Mouse (Mus musculus): Measurements from ENCODE around the gene Zfp534. TPM values are rescaled to one million over a fixed set of nuclear protein-coding genes. Genes with fewer than 3 reads are reported as not detected.
"Not testable (repeated sequence)": the region's sequence is repeated elsewhere in the genome, so short reads cannot be mapped to it uniquely, and the experiment has no call there.

Zfp534 gene
- polyA plus RNA-seq (2012; rRNA removed), result not detected in 2 replicates

DNA sequence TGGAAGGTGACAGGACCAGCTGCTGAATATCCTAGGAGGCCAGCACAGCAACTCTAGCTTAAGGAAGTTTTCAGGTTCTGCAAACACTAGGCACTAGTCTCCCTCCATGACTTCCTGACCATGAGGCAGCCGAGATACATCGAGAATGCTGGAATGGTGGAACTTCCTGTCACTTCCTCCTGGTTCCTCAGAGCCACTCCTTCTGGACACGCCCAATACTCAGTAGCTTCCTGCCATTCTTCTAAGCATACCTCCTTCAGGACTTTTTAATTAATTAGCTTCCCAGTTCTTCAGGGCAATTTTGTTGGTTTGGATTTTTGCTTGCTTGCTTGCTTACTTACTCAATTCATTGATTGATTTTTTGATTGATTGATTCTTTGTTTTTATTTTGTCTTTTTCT is at the start of gene Zfp534:
Gene Zfp534, minus strand, starts transcription at position 101 of the 400 bp plus-strand sequence.
- not testable (repeated sequence) for H3K36me3 ChIP-seq (ENCODE audit: control insufficient read depth, insufficient read depth, low read length); H3K4me1 ChIP-seq (ENCODE audit: control insufficient read depth, insufficient read depth, insufficient read length, low read length); H3K27ac ChIP-seq (ENCODE audit: insufficient read depth, low read depth, low read length); H3K4me3 ChIP-seq (ENCODE audit: low read depth, low read length); H3K27me3 ChIP-seq (ENCODE audit: control insufficient read depth, insufficient read depth, low read length)
- 69% methylated on average over 3 of the region's 3 CpGs for WGBS

GRCm38 (mm10) chr4:147746255-147746654 is 43.9 kb upstream of the Zfp534 start:
- H3K4me3 ChIP-seq (ENCODE audit: low read depth, low read length); H3K27me3 ChIP-seq (ENCODE audit: control insufficient read depth, insufficient read depth, low read length); H3K27ac ChIP-seq (ENCODE audit: insufficient read depth, low read depth, low read length); H3K4me1 ChIP-seq (ENCODE audit: control insufficient read depth, insufficient read depth, insufficient read length, low read length); H3K36me3 ChIP-seq (ENCODE audit: control insufficient read depth, insufficient read depth, low read length): not testable (repeated sequence)
- 93% methylated on average over 14 of the region's 15 CpGs for WGBS

DNA sequence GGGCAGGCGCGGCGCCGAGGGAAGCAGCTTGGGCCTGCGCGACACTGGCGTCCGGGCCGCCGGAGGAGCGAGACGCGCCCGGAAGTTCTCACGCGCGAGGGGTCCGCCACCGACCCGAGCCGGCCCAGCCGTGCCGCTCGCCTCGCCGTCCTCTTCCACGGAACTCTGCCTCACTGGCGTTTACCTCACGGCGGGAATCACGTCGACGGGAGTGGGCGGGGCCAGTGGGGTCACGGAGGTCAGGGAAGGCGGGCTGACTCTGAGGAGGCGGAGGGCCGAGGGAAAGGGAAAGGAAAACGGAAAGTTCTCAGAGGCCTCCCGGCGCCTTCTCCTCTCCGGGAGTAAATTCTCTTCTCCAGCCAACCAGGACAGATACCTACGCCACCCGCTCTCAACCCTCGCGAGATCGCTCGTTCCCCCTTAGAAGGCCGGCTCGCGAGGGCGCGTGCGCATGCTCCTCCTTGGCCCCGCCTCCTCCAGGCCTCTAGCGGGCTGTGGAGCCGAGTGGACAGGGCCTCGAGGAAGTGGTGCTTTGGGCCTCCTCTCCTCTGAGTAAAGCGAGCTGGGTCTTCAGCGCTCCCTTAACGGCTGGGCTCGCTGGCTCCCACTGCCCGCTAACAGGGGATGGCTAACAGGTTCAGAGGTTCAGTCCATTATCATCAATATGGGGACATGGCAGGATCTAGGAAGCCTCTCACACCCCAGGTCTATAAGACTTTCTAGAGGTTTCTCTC is 36.5 kb upstream of the Zfp534 start:
- not testable (repeated sequence) for H3K36me3 ChIP-seq (ENCODE audit: control insufficient read depth, insufficient read depth, low read length); H3K4me1 ChIP-seq (ENCODE audit: control insufficient read depth, insufficient read depth, insufficient read length, low read length); H3K27ac ChIP-seq (ENCODE audit: insufficient read depth, low read depth, low read length); H3K27me3 ChIP-seq (ENCODE audit: control insufficient read depth, insufficient read depth, low read length)
- WGBS, result 40% methylated on average over 63 of the region's 63 CpGs
- H3K4me3 ChIP-seq (ENCODE audit: low read depth, low read length), result peak overlapping the region; percentile 55

- H3K27ac ChIP-seq (ENCODE audit: insufficient read depth, low read depth, low read length); H3K4me1 ChIP-seq (ENCODE audit: control insufficient read depth, insufficient read depth, insufficient read length, low read length); H3K36me3 ChIP-seq (ENCODE audit: control insufficient read depth, insufficient read depth, low read length); H3K27me3 ChIP-seq (ENCODE audit: control insufficient read depth, insufficient read depth, low read length); H3K4me3 ChIP-seq (ENCODE audit: low read depth, low read length): not testable (repeated sequence)
- 88% methylated on average over 5 of the region's 5 CpGs for WGBS
These were observed 47.1 kb downstream of the Zfp534 start for GRCm38 (mm10) chr4:147655245-147655644.

GRCm38 (mm10) chr4:147647407-147647806 is 54.9 kb downstream of the Zfp534 start:
- no CpG with 5 or more reads among the region's 3 CpGs for whole genome bisulfite sequencing
- H3K36me3 ChIP-seq (ENCODE audit: control insufficient read depth, insufficient read depth, low read length); H3K27ac ChIP-seq (ENCODE audit: insufficient read depth, low read depth, low read length); H3K4me3 ChIP-seq (ENCODE audit: low read depth, low read length); H3K4me1 ChIP-seq (ENCODE audit: control insufficient read depth, insufficient read depth, insufficient read length, low read length); H3K27me3 ChIP-seq (ENCODE audit: control insufficient read depth, insufficient read depth, low read length): not testable (repeated sequence)

GRCm38 (mm10) chr4:147642413-147642812 is 59.9 kb downstream of the Zfp534 start, which contains the start of gene Zfp979:
TSS of gene Zfp979 (minus strand) at chr4:147642513.
- not testable (repeated sequence) for H3K27me3 ChIP-seq (ENCODE audit: control insufficient read depth, insufficient read depth, low read length); H3K4me3 ChIP-seq (ENCODE audit: low read depth, low read length); H3K27ac ChIP-seq (ENCODE audit: insufficient read depth, low read depth, low read length); H3K36me3 ChIP-seq (ENCODE audit: control insufficient read depth, insufficient read depth, low read length); H3K4me1 ChIP-seq (ENCODE audit: control insufficient read depth, insufficient read depth, insufficient read length, low read length)
- WGBS, result no CpG with 5 or more reads among the region's 6 CpGs

GRCm38 (mm10) chr4:147641932-147642331 is 60.4 kb downstream of the Zfp534 start:
- H3K4me1 ChIP-seq (ENCODE audit: control insufficient read depth, insufficient read depth, insufficient read length, low read length); H3K36me3 ChIP-seq (ENCODE audit: control insufficient read depth, insufficient read depth, low read length); H3K27ac ChIP-seq (ENCODE audit: insufficient read depth, low read depth, low read length); H3K27me3 ChIP-seq (ENCODE audit: control insufficient read depth, insufficient read depth, low read length); H3K4me3 ChIP-seq (ENCODE audit: low read depth, low read length): not testable (repeated sequence)
- 40% methylated on average over 2 of the region's 3 CpGs for WGBS

- not testable (repeated sequence) for H3K36me3 ChIP-seq (ENCODE audit: control insufficient read depth, insufficient read depth, low read length); H3K27me3 ChIP-seq (ENCODE audit: control insufficient read depth, insufficient read depth, low read length); H3K27ac ChIP-seq (ENCODE audit: insufficient read depth, low read depth, low read length); H3K4me3 ChIP-seq (ENCODE audit: low read depth, low read length); H3K4me1 ChIP-seq (ENCODE audit: control insufficient read depth, insufficient read depth, insufficient read length, low read length)
- WGBS, result no CpG with 5 or more reads among the region's 2 CpGs
These were observed 68.5 kb downstream of the Zfp534 start for GRCm38 (mm10) chr4:147633818-147634262.

Other genes with a start within 250 kb of the Zfp534 start
- gene Zfp982, start 210.1 kb downstream of the Zfp534 start, polyA plus RNA-seq (2012; rRNA removed), result not detected in 2 replicates
- gene Gm16503, start 162.3 kb downstream of the Zfp534 start, polyA plus RNA-seq (2012; rRNA removed), result not detected in 2 replicates
- not detected in 2 replicates for gene Zfp985, start 149.3 kb downstream of the Zfp534 start, polyA plus RNA-seq (2012; rRNA removed)
- not detected in 2 replicates for gene Zfp979, start 60.0 kb downstream of the Zfp534 start, polyA plus RNA-seq (2012; rRNA removed)
- gene Zfp984, start 107.2 kb upstream of the Zfp534 start, polyA plus RNA-seq (2012; rRNA removed), result 0.09 TPM in 1 of 2 replicates, not detected in the other
- gene Zfp933, start 145.8 kb upstream of the Zfp534 start, polyA plus RNA-seq (2012; rRNA removed), result 0.05 and 0.13 TPM in 2 replicates
- 19.6 and 48.3 TPM in 2 replicates for gene Miip, start 166.3 kb upstream of the Zfp534 start, polyA plus RNA-seq (2012; rRNA removed)
- 0.41 and 0.58 TPM in 2 replicates for gene Fv1, start 166.4 kb upstream of the Zfp534 start, polyA plus RNA-seq (2012; rRNA removed)
- gene Mfn2, start 202.2 kb upstream of the Zfp534 start, polyA plus RNA-seq (2012; rRNA removed), result 38.0 and 72.8 TPM in 2 replicates
- 8.8 and 18.8 TPM in 2 replicates for gene Plod1, start 234.2 kb upstream of the Zfp534 start, polyA plus RNA-seq (2012; rRNA removed)
- gene 2510039O18Rik, start 238.3 kb upstream of the Zfp534 start, polyA plus RNA-seq (2012; rRNA removed), result 97.5 and 209 TPM in 2 replicates

Measured in small intestine, adult 2 months (tissue).